Mouse (Mus musculus) MEL (cell line): ENCODE results near the gene Tril. TPM values are rescaled to one million over a fixed set of nuclear protein-coding genes. Genes with fewer than 3 reads are reported as not detected.

Experiments used
- DNase-seq: peaks from one replicate; pipeline ENCODE4 v3.0.0; 2011; ENCODE audit warnings: low read depth, low spot score
- H3K27ac ChIP-seq: 2 replicates; pipeline ENCODE4 v1.5.1; 2012; ENCODE audit warnings: low read depth, mild to moderate bottlenecking, control low read depth, low read length, moderate library complexity; ENCODE audit not compliant: control insufficient read depth
- H3K27me3 ChIP-seq, 2 experiments: fragments of 150-350 bp in 1 of 2; sonication (generic) in 1 of 2; 2 replicates each; pipeline ENCODE4 v1.6.1; 2012; ENCODE audit warnings: low read length in 2 of 2, mild to moderate bottlenecking in 2 of 2, improper control_type of control experiment in 1 of 2, moderate library complexity in 1 of 2; ENCODE audit not compliant: insufficient read depth in 2 of 2, control insufficient read depth in 1 of 2
- H3K36me3 ChIP-seq, 2 experiments: 2 replicates each; pipeline ENCODE4 v1.6.1; 2012 to 2014; ENCODE audit warnings: low read length in 2 of 2, improper control_type of control experiment in 1 of 2, inconsistent platforms in 1 of 2, mild to moderate bottlenecking in 1 of 2; ENCODE audit not compliant: insufficient read depth in 2 of 2, control insufficient read depth in 1 of 2
- H3K4me1 ChIP-seq, 2 experiments: fragments of 150-350 bp in 1 of 2; sonication (generic) in 1 of 2; 2 replicates each; pipeline ENCODE4 v1.6.1; 2012; ENCODE audit warnings: low read length in 2 of 2, improper control_type of control experiment in 1 of 2, mild to moderate bottlenecking in 1 of 2; ENCODE audit not compliant: insufficient read depth in 2 of 2, control insufficient read depth in 1 of 2
- H3K4me3 ChIP-seq, 2 experiments: fragments of 150-350 bp in 1 of 2; sonication (generic) in 1 of 2; 2 replicates each; pipeline ENCODE4 v1.5.1; 2012; ENCODE audit warnings: low read depth in 2 of 2, low read length in 2 of 2, mild to moderate bottlenecking in 2 of 2, moderate library complexity in 2 of 2, control low read depth in 1 of 2, improper control_type of control experiment in 1 of 2; ENCODE audit not compliant: control insufficient read depth in 1 of 2, insufficient read depth in 1 of 2
- H3K79me2 ChIP-seq: 2 replicates; pipeline ENCODE4 v1.6.1; 2012; ENCODE audit warnings: mild to moderate bottlenecking, low read length, moderate library complexity; ENCODE audit not compliant: control insufficient read depth, poor library complexity, insufficient read depth
- H3K9ac ChIP-seq: 2 replicates; pipeline ENCODE4 v1.6.1; 2012; ENCODE audit warnings: low read depth, mild to moderate bottlenecking, control low read depth, low read length, moderate library complexity; ENCODE audit not compliant: control insufficient read depth, poor library complexity, severe bottlenecking
- H3K9me3 ChIP-seq: fragments of 150-350 bp; sonication (generic); replicated peaks from 2 replicates; pipeline ENCODE4 v1.6.1; 2012; ENCODE audit warnings: mild to moderate bottlenecking, low read length, improper control_type of control experiment, moderate library complexity; ENCODE audit not compliant: insufficient read depth
- E2F4 ChIP-seq: IDR thresholded peaks from 2 replicates; pipeline ENCODE4 v1.6.1; 2011; ENCODE audit warnings: low read depth, low read length, improper control_type of control experiment, borderline replicate concordance
- ETS1 ChIP-seq: IDR thresholded peaks from 2 replicates; pipeline ENCODE4 v1.6.1; 2012; ENCODE audit warnings: low read depth, mild to moderate bottlenecking, inconsistent platforms, low read length, improper control_type of control experiment, moderate library complexity
- KAT2A ChIP-seq: conservative IDR thresholded peaks from 2 replicates; pipeline ENCODE4 v1.6.1; 2012; ENCODE audit warnings: low read depth, low read length, improper control_type of control experiment, inconsistent platforms
- MAFK ChIP-seq: IDR thresholded peaks from 2 replicates; pipeline ENCODE4 v1.6.1; 2011; ENCODE audit warnings: low read depth, mild to moderate bottlenecking, low read length, improper control_type of control experiment, borderline replicate concordance
- MAX ChIP-seq: IDR thresholded peaks from 2 replicates; pipeline ENCODE4 v1.6.1; 2011; ENCODE audit warnings: low read length, improper control_type of control experiment
- MYC ChIP-seq: IDR thresholded peaks from 2 replicates; pipeline ENCODE4 v1.6.1; 2011; ENCODE audit warnings: low read depth, mild to moderate bottlenecking, low read length, improper control_type of control experiment, moderate library complexity
- RAD21 ChIP-seq: IDR thresholded peaks from 2 replicates; pipeline ENCODE4 v1.6.1; 2011; ENCODE audit warnings: mild to moderate bottlenecking, low read depth, low read length, improper control_type of control experiment
- SIN3A ChIP-seq: IDR thresholded peaks from 2 replicates; pipeline ENCODE4 v1.6.1; 2012; ENCODE audit warnings: low read length, improper control_type of control experiment, inconsistent platforms
- SMC3 ChIP-seq: IDR thresholded peaks from 2 replicates; pipeline ENCODE4 v1.6.1; 2011; ENCODE audit warnings: low read depth, low read length, improper control_type of control experiment
- TBP ChIP-seq: IDR thresholded peaks from 2 replicates; pipeline ENCODE4 v1.8.0; 2011; ENCODE audit warnings: low read depth, low read length, improper control_type of control experiment
- TCF12 ChIP-seq: IDR thresholded peaks from 2 replicates; pipeline ENCODE4 v1.6.1; 2014; ENCODE audit warnings: low read depth, mild to moderate bottlenecking, inconsistent platforms, low read length, improper control_type of control experiment, moderate library complexity
- ZC3H11A ChIP-seq: IDR thresholded peaks from 2 replicates; pipeline ENCODE4 v1.6.1; 2012; ENCODE audit warnings: low read depth, mild to moderate bottlenecking, inconsistent platforms, low read length, improper control_type of control experiment
- polyA plus RNA-seq, 2 experiments: library from polyadenylated mRNA; stranded (reverse) in 1 of 2; unstranded in 1 of 2; fragments of >175 nt in 1 of 2; fragments of >200 nt in 1 of 2; gene quantifications; 2 replicates each; pipeline versions ENCODE4 v1.2.1 to v1.2.4; 2012; ENCODE audit warnings: low replicate concordance in 2 of 2, low read depth in 1 of 2; ENCODE audit not compliant: insufficient read length in 2 of 2, insufficient read depth in 1 of 2, missing spikeins in 1 of 2
- total RNA-seq: library from RNA; depleted of rRNA; stranded (reverse); fragments of 300-350 nt; gene quantifications from 2 replicates; pipeline ENCODE4 v1.2.3, GENCODE M21; 2012

Gene Tril
- total and polyA plus RNA-seq, 3 experiments, result not detected

GRCm38 (mm10) chr6:53819761-53820485 is 707 bp downstream of the Tril start:
- Histone ChIP-seq H3K36me3 (no peaks in the 10 kb centered on the region), H3K4me3 (no peak overlapping the region), H3K27ac (no peak overlapping the region), H3K9me3 (no peaks in the 10 kb centered on the region), H3K79me2 (no peaks in the 10 kb centered on the region), H3K27me3 (no peaks in the 10 kb centered on the region), H3K4me1 (no peaks in the 10 kb centered on the region), H3K9ac (no peak overlapping the region)
- no peak for DNase-seq
- TF ChIP-seq SMC3 (no peak), MAX (no peak)

GRCm38 (mm10) chr6:53818732-53819661 is 1.6 kb downstream of the Tril start:
- TF ChIP-seq RAD21, result no peak
- Histone ChIP-seq H3K9ac (no peak overlapping the region), H3K4me3 (no peak overlapping the region), H3K27ac (no peak overlapping the region), H3K36me3 (no peaks in the 10 kb centered on the region), H3K9me3 (no peaks in the 10 kb centered on the region), H3K4me1 (no peaks in the 10 kb centered on the region), H3K27me3 (no peaks in the 10 kb centered on the region), H3K79me2 (no peaks in the 10 kb centered on the region)
- DNase-seq, result no peak

DNA sequence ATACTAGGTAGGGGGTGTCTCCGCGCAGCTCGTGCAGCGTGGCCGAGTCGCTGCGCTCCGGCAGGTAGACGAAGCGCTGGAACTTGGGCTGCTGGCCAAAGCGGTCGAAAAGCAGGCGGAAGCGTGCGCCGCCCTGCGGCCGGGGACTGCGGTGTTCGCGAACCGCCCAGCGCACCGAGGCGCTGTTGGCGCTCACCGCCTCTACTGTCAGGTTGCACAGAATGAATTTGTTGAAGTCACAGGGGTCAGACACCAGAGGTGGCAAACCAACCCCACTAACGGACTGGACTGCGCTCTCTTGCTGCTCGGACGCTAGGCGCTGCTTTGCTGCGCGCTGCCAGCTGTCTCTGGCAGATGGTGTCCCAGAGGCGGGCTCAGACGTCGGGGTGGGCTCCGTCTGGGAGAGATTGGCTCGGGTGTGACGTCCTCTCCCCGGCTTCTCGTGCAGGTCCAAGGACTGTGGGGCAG is 2.3 kb downstream of the Tril start:
- no peaks in the 10 kb centered on the region for H3K9me3 ChIP-seq

More for the DNA sequence above, 2.3 kb downstream of the Tril start:
- no peaks in the 10 kb centered on the region for H3K27me3 ChIP-seq
- no peak for DNase-seq
- TF ChIP-seq MAFK, result no peak
- TF ChIP-seq TBP, result no peak
- TF ChIP-seq KAT2A, result no peak
- TF ChIP-seq ZC3H11A, result no peak
- no peak for TF ChIP-seq MYC
- no peak for TF ChIP-seq E2F4
- no peak for TF ChIP-seq SIN3A
- no peak for TF ChIP-seq TCF12
- no peak for TF ChIP-seq ETS1
- H3K79me2 ChIP-seq, result no peaks in the 10 kb centered on the region
- H3K27ac ChIP-seq, result no peak overlapping the region
- H3K36me3 ChIP-seq, result no peaks in the 10 kb centered on the region
- no peak overlapping the region for H3K9ac ChIP-seq
- H3K4me1 ChIP-seq, result no peaks in the 10 kb centered on the region
- no peak overlapping the region for H3K4me3 ChIP-seq
